Mouse (Mus musculus) large intestine, adult 2 months (tissue): Measurements from ENCODE around the gene Msl1. TPM values are rescaled to one million over a fixed set of nuclear protein-coding genes. Genes with fewer than 3 reads are reported as not detected.

Source experiments
- DNase-seq: peaks from one replicate; pipeline ENCODE4 v3.0.0-alpha.2; 2012; ENCODE audit warnings: low read depth, low spot score
- WGBS: fragments of 180-500 bp; shearing (Covaris S2); methylation state at CpG from one replicate; pipeline ENCODE4 v1.1.7; 2018; 5-methylcytosine and 5-hydroxymethylcytosine counted together
- polyA plus RNA-seq: library from polyadenylated mRNA; depleted of rRNA; stranded (reverse); fragments of >200 nt; gene quantifications from 2 replicates; pipeline ENCODE4 v1.2.3, GENCODE M21; 2012

The Msl1 gene
- polyA plus RNA-seq, 1 experiment, result 22.1 TPM

GRCm38 (mm10) chr11:98774582-98775347 lies 20.6 kb upstream of the Msl1 start, which contains the start of gene Nr1d1:
Gene Nr1d1 (minus strand): TSS chr11:98775333.
- no peak for DNase-seq
- 1% methylated on average over 22 of the region's 22 CpGs for WGBS

- no peak for DNase-seq
- WGBS, result under 1% methylated on average over 15 of the region's 15 CpGs
Measured at GRCm38 (mm10) chr11:98775348-98776051, 19.8 kb upstream of the Msl1 start.

- DNase-seq, result no peak
- 29% methylated on average over 12 of the region's 12 CpGs for WGBS
Measured at GRCm38 (mm10) chr11:98776052-98776764, 19.1 kb upstream of the Msl1 start.

- no peak for DNase-seq
- 8% methylated on average over 9 of the region's 9 CpGs for WGBS
Measured at GRCm38 (mm10) chr11:98776843-98777590, 18.3 kb upstream of the Msl1 start.

GRCm38 (mm10) chr11:98777888-98778287 lies 17.4 kb upstream of the Msl1 start:
- no peak for DNase-seq

GRCm38 (mm10) chr11:98781851-98782512 lies 13.3 kb upstream of the Msl1 start:
- 50% methylated on average over 14 of the region's 14 CpGs for WGBS

GRCm38 (mm10) chr11:98782651-98783235 lies 12.6 kb upstream of the Msl1 start:
- no peak for DNase-seq
- 13% methylated on average over 17 of the region's 17 CpGs for WGBS

More at GRCm38 (mm10) chr11:98781851-98782512, 13.3 kb upstream of the Msl1 start:
- DNase-seq, result no peak

- whole genome bisulfite sequencing, result under 1% methylated on average over 20 of the region's 20 CpGs
- DNase-seq, result no peak
Measured at GRCm38 (mm10) chr11:98783236-98783696, 12.1 kb upstream of the Msl1 start.

GRCm38 (mm10) chr11:98784139-98784538 lies 11.2 kb upstream of the Msl1 start:
- 66% methylated on average over 4 of the region's 4 CpGs for WGBS
- DNase-seq, result no peak

GRCm38 (mm10) chr11:98785214-98785613 lies 10.1 kb upstream of the Msl1 start:
- DNase-seq, result no peak
- 62% methylated on average over 10 of the region's 10 CpGs for WGBS

- DNase-seq, result no peak
- WGBS, result 4% methylated on average over 12 of the region's 12 CpGs
Measured at GRCm38 (mm10) chr11:98785772-98786281, 9.5 kb upstream of the Msl1 start.

GRCm38 (mm10) chr11:98786359-98787214 lies 8.7 kb upstream of the Msl1 start:
- DNase-seq, result peak; percentile 96
- WGBS, result under 1% methylated on average over 15 of the region's 15 CpGs

GRCm38 (mm10) chr11:98787229-98787628 lies 8.1 kb upstream of the Msl1 start:
- DNase-seq, result no peak
- 21% methylated on average over 7 of the region's 7 CpGs for WGBS

GRCm38 (mm10) chr11:98787691-98788090 lies 7.6 kb upstream of the Msl1 start:
- DNase-seq, result no peak
- 81% methylated on average over 1 of the region's 1 CpGs for WGBS

GRCm38 (mm10) chr11:98788139-98788538 lies 7.2 kb upstream of the Msl1 start:
- DNase-seq, result no peak
- WGBS, result 85% methylated on average over 5 of the region's 5 CpGs

- 3% methylated on average over 18 of the region's 18 CpGs for WGBS
- DNase-seq, result peak; percentile 90
Measured at GRCm38 (mm10) chr11:98788550-98789218, 6.6 kb upstream of the Msl1 start.

- DNase-seq, result no peak
- WGBS, result 1% methylated on average over 25 of the region's 25 CpGs
Measured at GRCm38 (mm10) chr11:98789219-98789807, 6.0 kb upstream of the Msl1 start.
